Mouse (Mus musculus) forebrain, embryonic 12.5 days (tissue): ENCODE measurements around the gene Masp1. TPM values are rescaled to one million over a fixed set of nuclear protein-coding genes. Genes with fewer than 3 reads are reported as not detected.

Experiments used
- ATAC-seq: fragments of 200-750 bp; cut with Nextera tagmentation; 2 replicates; pipeline ENCODE4 v1.8.0; 2017; ENCODE audit warnings: moderate TSS enrichment; ENCODE audit not compliant: low FRiP score
- H3K27ac ChIP-seq: fragments of 300-500 bp; sonication (generic); 2 replicates; pipeline ENCODE4 v1.5.1; 2016; ENCODE audit warnings: mild to moderate bottlenecking
- H3K27me3 ChIP-seq: fragments of 300-500 bp; sonication (generic); 2 replicates; pipeline ENCODE4 v1.6.1; 2016; ENCODE audit warnings: mild to moderate bottlenecking
- H3K36me3 ChIP-seq: fragments of 300-500 bp; sonication (generic); replicated peaks from 2 replicates; pipeline ENCODE4 v1.6.1; 2016; ENCODE audit warnings: mild to moderate bottlenecking
- H3K4me1 ChIP-seq: fragments of 300-500 bp; sonication (generic); 2 replicates; pipeline ENCODE4 v1.6.1; 2016
- H3K4me2 ChIP-seq: fragments of 300-500 bp; sonication (generic); 2 replicates; pipeline ENCODE4 v1.6.1; 2016; ENCODE audit warnings: mild to moderate bottlenecking, moderate library complexity
- H3K4me3 ChIP-seq: fragments of 300-500 bp; sonication (generic); replicated peaks from 2 replicates; pipeline ENCODE4 v1.5.1; 2016; ENCODE audit warnings: mild to moderate bottlenecking
- H3K9ac ChIP-seq: fragments of 300-500 bp; sonication (generic); 2 replicates; pipeline ENCODE4 v1.6.1; 2016; ENCODE audit warnings: mild to moderate bottlenecking
- H3K9me3 ChIP-seq: fragments of 300-500 bp; sonication (generic); 2 replicates; pipeline ENCODE4 v1.6.1; 2016
- WGBS: fragments of 180-500 bp; shearing (Covaris S2); methylation state at CpG from one replicate; pipeline ENCODE4 v1.1.7; 2016; 5-methylcytosine and 5-hydroxymethylcytosine counted together
- polyA plus RNA-seq: library from polyadenylated mRNA; unstranded; fragments of >200 nt; fragmentation: Nextera tagmentation; extraction: Ambion mirVana; gene quantifications from 2 replicates; pipeline ENCODE4 v1.2.1, GENCODE M21; 2016

The Masp1 gene
- polyA plus RNA-seq, 1 experiment from 2014 or later, result 42.4 TPM

DNA sequence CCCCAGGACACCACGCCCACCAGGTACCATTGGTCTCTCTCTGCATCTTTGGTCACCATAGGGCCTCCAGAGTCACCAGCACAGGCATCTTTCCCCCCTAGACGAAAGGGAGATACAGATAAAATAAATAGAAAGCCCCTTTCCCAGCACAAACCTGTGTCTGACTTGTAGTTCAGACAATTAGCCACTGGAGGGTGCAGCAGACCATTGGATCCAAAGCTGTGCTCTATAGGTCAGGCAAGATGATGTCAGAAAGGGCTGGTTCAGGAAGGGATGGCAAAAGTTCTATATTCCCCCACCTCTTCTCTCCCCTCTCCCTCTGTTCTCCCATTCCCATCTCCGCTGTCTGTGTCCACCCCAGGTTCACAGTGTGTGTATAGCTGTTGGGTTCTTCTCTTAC lies 68.1 kb downstream of the Masp1 start:
- peak; percentile 63; the same call in 1 of the 2 replicates for ATAC-seq
- Histone ChIP-seq H3K9me3 (no peaks in the 10 kb centered on the region), H3K4me1 (peaks cover 3% of the 10 kb centered on the region; the same call in 1 of the 2 replicates), H3K4me3 (no peak overlapping the region), H3K9ac (no peak overlapping the region), H3K27me3 (no peaks in the 10 kb centered on the region), H3K27ac (no peak overlapping the region), H3K4me2 (no peak overlapping the region), H3K36me3 (no peaks in the 10 kb centered on the region)
- WGBS, result 7% methylated on average over 3 of the region's 3 CpGs

DNA sequence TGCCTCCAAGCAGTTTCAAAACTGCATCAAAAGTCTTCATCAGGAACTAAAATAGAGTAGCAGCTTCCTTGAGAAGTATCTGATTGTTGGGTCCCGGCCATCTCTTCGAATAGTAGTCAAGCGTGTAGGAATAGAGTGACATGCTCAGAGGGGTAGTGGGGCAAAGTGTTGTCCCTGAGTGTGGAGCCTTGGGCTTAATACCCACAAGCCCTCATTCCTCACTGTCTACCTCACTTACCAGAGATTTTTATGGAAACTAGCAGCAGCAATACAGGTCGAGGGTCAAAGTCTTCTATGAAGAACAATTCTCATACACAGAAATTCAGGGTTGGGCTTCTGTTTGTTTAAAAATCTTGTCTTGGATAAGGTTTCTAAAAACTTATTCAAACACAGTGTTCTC lies 69.8 kb downstream of the Masp1 start:
- H3K9me3 ChIP-seq, result no peaks in the 10 kb centered on the region
- no peak overlapping the region for H3K27ac ChIP-seq
- H3K4me1 ChIP-seq, result peaks cover 3% of the 10 kb centered on the region; the same call in 1 of the 2 replicates
- 87% methylated on average over 4 of the region's 4 CpGs for WGBS
- H3K4me3 ChIP-seq, result no peak overlapping the region
- no peak overlapping the region for H3K4me2 ChIP-seq
- H3K36me3 ChIP-seq, result no peaks in the 10 kb centered on the region
- H3K9ac ChIP-seq, result no peak overlapping the region
- ATAC-seq, result no peak
- no peaks in the 10 kb centered on the region for H3K27me3 ChIP-seq

- H3K4me2 ChIP-seq, result no peak overlapping the region
- no peak overlapping the region for H3K4me3 ChIP-seq
- WGBS, result 89% methylated on average over 2 of the region's 2 CpGs
- H3K27me3 ChIP-seq, result no peaks in the 10 kb centered on the region
- H3K9ac ChIP-seq, result no peak overlapping the region
- H3K36me3 ChIP-seq, result no peaks in the 10 kb centered on the region
- H3K9me3 ChIP-seq, result no peaks in the 10 kb centered on the region
- H3K4me1 ChIP-seq, result peaks cover 3% of the 10 kb centered on the region; the same call in 1 of the 2 replicates
- ATAC-seq, result no peak
- H3K27ac ChIP-seq, result no peak overlapping the region
These were observed 70.7 kb downstream of the Masp1 start for GRCm38 (mm10) chr16:23449946-23450345.

DNA sequence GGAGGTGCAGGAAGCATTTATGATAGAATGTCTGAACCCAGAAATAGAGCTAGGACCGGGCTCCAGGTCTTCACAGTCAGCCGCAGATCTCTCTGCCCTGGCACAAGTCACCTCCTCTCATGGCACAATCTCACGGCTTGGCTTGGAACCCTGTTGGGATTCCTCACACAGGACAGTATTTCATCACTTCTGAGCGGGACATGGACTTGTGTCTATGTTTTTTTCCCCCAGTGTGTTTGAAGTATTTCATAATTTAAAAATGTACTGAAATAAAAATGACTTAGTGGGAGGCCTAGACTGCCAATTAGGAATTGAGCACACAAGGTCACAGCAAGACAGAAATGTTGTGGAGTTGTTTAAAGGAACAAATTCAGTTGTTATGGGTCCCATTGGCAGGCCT lies 76.4 kb downstream of the Masp1 start:
- no peak overlapping the region for H3K4me3 ChIP-seq
- no peak overlapping the region for H3K9ac ChIP-seq
- no peak for ATAC-seq
- no peaks in the 10 kb centered on the region for H3K27me3 ChIP-seq
- H3K36me3 ChIP-seq, result no peaks in the 10 kb centered on the region
- no peak overlapping the region for H3K27ac ChIP-seq
- H3K4me1 ChIP-seq, result no peaks in the 10 kb centered on the region
- WGBS, result 85% methylated on average over 4 of the region's 4 CpGs
- no peaks in the 10 kb centered on the region for H3K9me3 ChIP-seq
- H3K4me2 ChIP-seq, result no peak overlapping the region

DNA sequence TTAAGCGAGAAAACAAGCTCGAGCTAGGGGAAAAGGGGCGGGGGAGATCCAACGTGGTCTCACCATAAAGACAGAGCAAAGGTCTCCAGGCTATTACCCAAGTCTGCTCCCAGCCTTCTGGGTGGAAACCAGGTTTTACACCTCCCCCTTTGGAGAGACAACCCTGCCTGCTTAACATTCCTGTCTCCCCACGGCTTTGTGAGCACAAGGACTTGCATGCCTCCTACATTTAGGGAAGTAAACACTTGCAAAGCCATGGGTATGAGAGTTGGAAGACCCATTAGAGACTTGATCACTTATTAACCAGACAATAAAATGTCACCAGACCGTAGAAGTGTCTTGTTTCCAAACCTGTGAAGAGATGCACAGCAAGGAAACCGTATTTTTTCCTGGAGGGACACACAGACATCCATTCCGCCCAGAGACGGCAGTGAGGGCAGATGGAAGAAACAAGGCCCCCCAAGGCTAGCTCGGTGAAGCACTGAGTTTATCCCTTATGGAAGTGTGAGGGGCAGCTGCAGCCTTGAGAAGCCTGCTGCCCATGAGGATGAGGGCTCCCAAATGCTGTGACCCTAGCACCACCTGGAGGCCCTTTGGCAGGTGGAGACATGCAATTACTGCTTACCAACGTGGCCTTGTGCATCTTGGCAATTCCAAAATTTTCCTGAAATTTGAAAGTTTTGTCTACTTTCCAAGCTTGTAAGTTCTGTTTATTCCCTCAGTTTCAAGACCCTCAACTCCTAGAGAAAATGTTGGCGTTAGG lies 83.0 kb downstream of the Masp1 start:
- Histone ChIP-seq H3K27ac (no peak overlapping the region), H3K4me2 (no peak overlapping the region), H3K9ac (no peak overlapping the region), H3K27me3 (no peaks in the 10 kb centered on the region), H3K4me3 (no peak overlapping the region), H3K36me3 (no peaks in the 10 kb centered on the region), H3K4me1 (no peaks in the 10 kb centered on the region), H3K9me3 (no peaks in the 10 kb centered on the region)
- no peak for ATAC-seq
- WGBS, result 80% methylated on average over 12 of the region's 12 CpGs

DNA sequence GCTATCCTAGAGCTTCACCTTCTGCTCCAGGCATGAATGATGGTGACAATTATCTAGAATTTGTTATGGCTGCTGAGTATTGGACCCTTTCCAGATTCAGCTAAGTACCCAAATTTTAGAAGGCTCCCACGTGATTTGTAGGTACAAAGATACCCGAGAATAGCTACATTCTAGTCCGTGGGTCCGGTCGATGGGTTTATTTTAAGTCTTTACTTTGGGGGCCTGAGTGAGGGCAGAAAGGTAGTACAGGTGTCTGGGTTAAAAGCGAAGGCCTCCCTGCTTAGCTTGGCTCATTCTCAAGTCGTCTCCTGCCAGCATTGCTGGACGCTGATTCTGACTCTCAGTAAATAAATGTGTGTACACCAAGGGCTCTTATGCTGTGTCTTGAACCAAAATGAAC lies 90.6 kb downstream of the Masp1 start:
- WGBS, result 92% methylated on average over 8 of the region's 8 CpGs
- no peak for ATAC-seq
- no peak overlapping the region for H3K9ac ChIP-seq

DNA sequence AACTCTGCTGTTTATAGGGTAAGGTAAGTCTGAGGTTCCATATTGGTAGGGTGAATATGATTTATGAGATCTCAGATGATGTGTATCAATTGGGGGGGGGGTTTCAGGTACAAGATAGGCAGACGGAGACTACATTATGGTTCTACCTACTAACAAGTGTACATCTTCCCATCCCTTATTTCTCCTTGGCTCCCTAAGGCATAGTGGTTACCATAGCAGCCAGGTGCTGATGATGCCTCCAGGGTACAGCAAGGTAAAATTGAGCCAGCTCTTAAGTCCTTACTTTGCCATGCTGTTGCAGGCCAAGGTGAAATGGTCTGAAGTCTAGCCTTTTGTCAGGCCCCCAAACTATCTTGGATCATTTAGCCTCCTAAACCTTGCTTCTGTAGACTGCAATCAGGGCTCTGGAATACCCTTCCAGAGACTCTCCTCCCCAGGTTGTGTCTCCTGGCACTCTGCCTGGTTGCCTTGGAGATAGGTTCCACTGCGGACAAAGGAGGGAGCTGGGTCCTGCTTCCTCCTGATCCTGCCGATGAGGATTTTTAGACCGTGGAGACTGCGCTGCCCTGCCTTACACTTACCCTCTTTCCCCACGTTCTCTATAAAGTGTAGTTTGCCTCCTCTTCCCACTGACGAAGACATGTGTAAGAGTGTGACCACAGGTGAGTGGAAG lies 91.8 kb downstream of the Masp1 start, which contains the start of gene Rtp1:
Gene Rtp1 (plus strand): TSS at position 487 of the 673 bp plus-strand sequence.
- Histone ChIP-seq H3K4me3 (no peak within 1 kb of the TSS), H3K27ac (no peak within 1 kb of the TSS), H3K4me2 (no peak within 1 kb of the TSS), H3K27me3 (no peaks in the 10 kb centered on the region), H3K9me3 (no peaks in the 10 kb centered on the region), H3K4me1 (no peaks in the 10 kb centered on the region), H3K9ac (no peak within 1 kb of the TSS), H3K36me3 (no peaks in the 10 kb centered on the region)
- 81% methylated on average over 7 of the region's 7 CpGs for WGBS
- no peak for ATAC-seq

More for the DNA sequence above, 90.6 kb downstream of the Masp1 start:
- Histone ChIP-seq H3K36me3 (no peaks in the 10 kb centered on the region), H3K9me3 (no peaks in the 10 kb centered on the region), H3K4me1 (no peaks in the 10 kb centered on the region), H3K27ac (no peak overlapping the region), H3K4me3 (no peak overlapping the region), H3K4me2 (no peak overlapping the region), H3K27me3 (no peaks in the 10 kb centered on the region)

DNA sequence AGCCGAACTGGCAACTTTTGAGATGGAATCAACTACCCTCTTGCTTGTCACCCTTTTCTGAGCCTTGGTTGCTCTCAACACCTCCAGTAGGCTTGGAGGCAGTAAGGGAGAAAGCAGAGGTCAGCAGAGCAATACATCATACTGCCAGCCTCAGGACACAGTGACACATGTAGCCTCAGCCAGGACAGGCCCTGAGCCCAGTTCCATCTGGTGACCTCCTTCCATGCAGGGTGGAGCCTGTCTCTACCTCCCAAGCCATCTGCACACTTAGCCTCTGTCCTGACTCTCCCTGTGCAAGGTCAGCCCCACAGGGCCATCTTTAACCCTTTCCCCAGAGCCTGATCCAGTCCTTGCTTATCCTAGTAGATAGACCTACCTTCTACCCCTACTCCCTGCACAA lies 92.9 kb downstream of the Masp1 start:
- WGBS, result 92% methylated on average over 1 of the region's 1 CpGs
- Histone ChIP-seq H3K9me3 (no peaks in the 10 kb centered on the region), H3K27me3 (no peaks in the 10 kb centered on the region), H3K4me3 (no peak overlapping the region), H3K27ac (no peak overlapping the region), H3K4me1 (no peaks in the 10 kb centered on the region), H3K36me3 (no peaks in the 10 kb centered on the region), H3K9ac (no peak overlapping the region), H3K4me2 (no peak overlapping the region)
- ATAC-seq, result no peak

DNA sequence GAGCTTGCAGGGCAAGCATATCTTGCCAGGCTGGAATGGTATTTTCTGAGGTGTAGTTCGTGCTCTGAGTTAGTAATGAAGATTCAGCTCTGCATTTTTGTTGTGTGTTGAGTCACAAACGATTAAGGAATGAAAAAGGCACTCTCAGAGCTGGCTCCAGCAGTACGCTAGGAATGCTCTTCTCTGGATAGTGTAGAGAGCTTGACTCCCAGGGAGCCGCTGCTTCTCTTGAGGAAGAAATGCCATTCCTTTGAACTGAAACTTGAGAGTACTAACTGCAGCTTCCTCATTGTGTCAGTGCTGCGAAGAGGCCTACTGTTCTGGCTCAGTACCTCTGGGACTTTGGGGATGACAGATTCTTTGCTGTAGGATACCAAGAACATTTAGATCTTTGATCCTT lies 96.8 kb downstream of the Masp1 start:
- Histone ChIP-seq H3K4me3 (no peak overlapping the region), H3K36me3 (no peaks in the 10 kb centered on the region), H3K9me3 (no peaks in the 10 kb centered on the region), H3K4me2 (no peak overlapping the region), H3K27me3 (no peaks in the 10 kb centered on the region), H3K9ac (no peak overlapping the region), H3K27ac (no peak overlapping the region), H3K4me1 (no peaks in the 10 kb centered on the region)
- 71% methylated on average over 5 of the region's 5 CpGs for WGBS
- ATAC-seq, result no peak

DNA sequence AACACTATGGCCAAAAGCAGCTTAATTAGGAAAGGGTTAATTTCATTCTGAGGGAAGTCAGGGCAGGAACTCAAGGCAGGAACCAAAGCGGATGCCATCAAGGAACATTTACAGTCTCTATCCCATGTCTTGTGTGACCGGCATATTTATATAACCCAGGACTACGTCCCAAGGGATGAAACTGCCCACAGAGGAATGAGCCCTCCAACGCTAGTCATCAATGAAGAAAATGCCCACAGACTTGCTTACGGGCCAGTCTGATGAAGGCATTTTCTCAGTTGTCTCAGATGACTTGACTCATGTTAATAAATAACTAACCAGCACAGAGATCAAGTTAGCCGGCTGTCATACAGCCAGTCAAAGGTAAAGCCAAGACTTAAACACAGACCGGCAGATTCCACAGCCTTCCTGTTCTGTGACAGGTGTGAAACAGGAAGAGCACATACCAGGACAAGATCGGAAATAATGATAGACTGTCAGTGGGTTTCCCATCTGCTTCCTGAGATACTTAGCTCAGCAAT lies 101.0 kb downstream of the Masp1 start:
- Histone ChIP-seq H3K4me3 (no peak overlapping the region), H3K4me1 (peaks cover 24% of the 10 kb centered on the region), H3K4me2 (no peak overlapping the region), H3K9ac (no peak overlapping the region), H3K9me3 (no peaks in the 10 kb centered on the region), H3K27me3 (0 out of 2 replicates have a peak, but pooled peaks cover 9% of the 10 kb centered on the region), H3K27ac (no peak overlapping the region), H3K36me3 (no peaks in the 10 kb centered on the region)
- no peak for ATAC-seq
- 93% methylated on average over 8 of the region's 8 CpGs for WGBS

GRCm38 (mm10) chr16:23417456-23418240 lies 103.0 kb downstream of the Masp1 start:
- H3K9ac ChIP-seq, result no peak overlapping the region
- H3K9me3 ChIP-seq, result no peaks in the 10 kb centered on the region
- H3K27me3 ChIP-seq, result 0 out of 2 replicates have a peak, but pooled peaks cover 9% of the 10 kb centered on the region
- no peaks in the 10 kb centered on the region for H3K36me3 ChIP-seq
- H3K4me3 ChIP-seq, result no peak overlapping the region
- no peak overlapping the region for H3K4me2 ChIP-seq
- WGBS, result 58% methylated on average over 13 of the region's 13 CpGs
- no peak for ATAC-seq
- H3K4me1 ChIP-seq, result peaks cover 24% of the 10 kb centered on the region
- H3K27ac ChIP-seq, result no peak overlapping the region

DNA sequence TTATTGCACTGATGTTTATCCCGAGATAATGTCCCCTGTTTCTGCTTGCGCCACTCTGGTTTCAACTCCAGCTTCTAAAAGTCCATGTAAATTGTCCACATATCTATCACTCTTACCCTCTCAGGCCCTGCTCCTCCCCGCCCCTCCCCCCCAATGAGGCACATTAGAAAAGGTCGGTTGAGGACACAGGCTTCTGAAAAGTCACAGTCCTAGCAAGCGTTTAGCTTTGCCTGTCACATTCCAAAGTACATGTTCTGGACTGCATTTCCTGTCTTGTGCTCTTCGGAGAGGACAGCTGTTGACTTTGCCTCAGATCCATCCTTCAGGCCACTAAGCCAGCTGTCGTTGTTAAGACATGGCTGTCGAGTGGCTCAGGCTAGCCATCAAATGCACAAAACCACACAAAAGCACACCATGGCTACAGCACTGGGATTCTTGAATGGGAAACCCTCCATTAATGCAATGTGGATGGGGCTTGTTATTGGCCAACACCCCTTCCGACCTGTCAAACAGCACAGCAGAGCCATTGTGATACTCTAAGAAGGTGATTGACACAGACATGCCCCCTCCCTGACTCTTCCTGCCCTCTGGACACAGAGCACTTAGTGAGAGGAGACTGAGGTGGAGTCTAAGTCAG lies 103.8 kb downstream of the Masp1 start:
- Histone ChIP-seq H3K27ac (no peak overlapping the region), H3K9me3 (no peaks in the 10 kb centered on the region), H3K9ac (no peak overlapping the region), H3K4me3 (no peak overlapping the region), H3K4me2 (peak overlapping the region; percentile 15; the same call in 1 of the 2 replicates), H3K27me3 (0 out of 2 replicates have a peak, but pooled peaks cover 9% of the 10 kb centered on the region), H3K36me3 (no peaks in the 10 kb centered on the region), H3K4me1 (peaks cover 24% of the 10 kb centered on the region)
- 46% methylated on average over 9 of the region's 9 CpGs for WGBS
- no peak for ATAC-seq
